Mouse (Mus musculus): ENCODE measurements around the gene Casq2. TPM values are rescaled to one million over a fixed set of nuclear protein-coding genes. Genes with fewer than 3 reads are reported as not detected.

The Casq2 gene
- polyA plus RNA-seq, 2 experiments = 0.88 to 0.89 TPM

GRCm38 (mm10) chr3:102142947-102143346, 56.7 kb downstream of the Casq2 start:
- no peaks in the 10 kb centered on the region for H3K36me3 ChIP-seq (replicated peaks; ENCODE audit: control insufficient read depth, insufficient read depth, low read depth)
- TF ChIP-seq CTCF (IDR thresholded peaks at IDR 0.05; ENCODE audit: low read depth) = no peak
- no peak for TF ChIP-seq EP300 (IDR thresholded peaks at IDR 0.05; ENCODE audit: low read depth)
- no peak for DNase-seq (ENCODE audit: low read depth in 3 of 3, low spot score in 3 of 3)
- no peak overlapping the region for H3K9ac ChIP-seq (replicated peaks)
- 87% methylated on average over 4 of the region's 4 CpGs for WGBS (ENCODE audit: insufficient replicate concordance)
- peak overlapping the region; percentile 93 for H3K27ac ChIP-seq
- peak overlapping the region; percentile 54 for H3K4me2 ChIP-seq (ENCODE audit: low read depth)
- H3K4me1 ChIP-seq (replicated peaks; ENCODE audit: control insufficient read depth in 2 of 2, insufficient read depth in 2 of 2, low read length in 1 of 2) = peaks cover 45 to 48% of the 10 kb centered on the region in 2 experiments
- ATAC-seq (ENCODE audit: insufficient read depth) = no peak
- no peaks in the 10 kb centered on the region for H3K9me3 ChIP-seq (ENCODE audit: control insufficient read depth, low read length)
- H3K27me3 ChIP-seq (ENCODE audit: control insufficient read depth, insufficient read depth, low read length) = no peaks in the 10 kb centered on the region
- H3K4me3 ChIP-seq (ENCODE audit: insufficient read depth in 1 of 2, low read depth in 2 of 2, low read length in 2 of 2) = no peak overlapping the region

GRCm38 (mm10) chr3:102143536-102143935, 57.3 kb downstream of the Casq2 start:
- ATAC-seq (ENCODE audit: insufficient read depth) (peak; percentile 74), DNase-seq (ENCODE audit: low read depth in 3 of 3, low spot score in 3 of 3) (peak; percentile 75 to 76 (median 76))
- H3K27ac ChIP-seq = peak overlapping the region; percentile 93
- H3K4me2 ChIP-seq (ENCODE audit: low read depth) = peak overlapping the region; percentile 54
- H3K9ac ChIP-seq (replicated peaks) = peak overlapping the region; percentile 47
- TF ChIP-seq EP300 (IDR thresholded peaks at IDR 0.05; ENCODE audit: low read depth) (peak; percentile 87), CTCF (IDR thresholded peaks at IDR 0.05; ENCODE audit: low read depth) (no peak)
- H3K36me3 ChIP-seq (replicated peaks; ENCODE audit: control insufficient read depth, insufficient read depth, low read depth) = no peaks in the 10 kb centered on the region
- H3K4me1 ChIP-seq (replicated peaks; ENCODE audit: control insufficient read depth in 2 of 2, insufficient read depth in 2 of 2, low read length in 1 of 2) = peaks cover 46 to 51% of the 10 kb centered on the region in 2 experiments
- no peak overlapping the region for H3K4me3 ChIP-seq (ENCODE audit: insufficient read depth in 1 of 2, low read depth in 2 of 2, low read length in 2 of 2)
- WGBS (ENCODE audit: insufficient replicate concordance) = 14% methylated on average over 3 of the region's 3 CpGs
- no peaks in the 10 kb centered on the region for H3K9me3 ChIP-seq (ENCODE audit: control insufficient read depth, low read length)
- no peaks in the 10 kb centered on the region for H3K27me3 ChIP-seq (ENCODE audit: control insufficient read depth, insufficient read depth, low read length)

DNA sequence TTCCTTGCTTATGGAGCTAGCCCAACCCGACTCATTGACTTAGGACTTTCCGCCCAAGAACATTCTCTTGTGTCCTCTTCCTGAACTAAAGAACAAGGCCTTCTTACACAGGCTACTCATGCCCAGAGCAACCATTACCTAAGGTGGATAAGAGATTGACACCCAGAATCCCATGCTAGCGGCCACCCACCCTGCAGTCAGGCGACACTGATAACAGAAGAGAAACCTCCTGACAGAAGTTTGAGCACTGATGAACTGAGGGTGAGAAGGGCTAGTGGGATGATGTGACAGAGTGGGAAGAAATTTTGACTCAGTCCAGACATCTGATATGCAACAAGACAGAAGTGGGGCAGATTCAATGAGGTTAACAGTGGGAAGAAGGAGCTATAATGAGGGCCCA, 58.2 kb downstream of the Casq2 start:
- peak; percentile 70 to 75 (median 73) for DNase-seq (ENCODE audit: low read depth in 3 of 3, low spot score in 3 of 3)

DNA sequence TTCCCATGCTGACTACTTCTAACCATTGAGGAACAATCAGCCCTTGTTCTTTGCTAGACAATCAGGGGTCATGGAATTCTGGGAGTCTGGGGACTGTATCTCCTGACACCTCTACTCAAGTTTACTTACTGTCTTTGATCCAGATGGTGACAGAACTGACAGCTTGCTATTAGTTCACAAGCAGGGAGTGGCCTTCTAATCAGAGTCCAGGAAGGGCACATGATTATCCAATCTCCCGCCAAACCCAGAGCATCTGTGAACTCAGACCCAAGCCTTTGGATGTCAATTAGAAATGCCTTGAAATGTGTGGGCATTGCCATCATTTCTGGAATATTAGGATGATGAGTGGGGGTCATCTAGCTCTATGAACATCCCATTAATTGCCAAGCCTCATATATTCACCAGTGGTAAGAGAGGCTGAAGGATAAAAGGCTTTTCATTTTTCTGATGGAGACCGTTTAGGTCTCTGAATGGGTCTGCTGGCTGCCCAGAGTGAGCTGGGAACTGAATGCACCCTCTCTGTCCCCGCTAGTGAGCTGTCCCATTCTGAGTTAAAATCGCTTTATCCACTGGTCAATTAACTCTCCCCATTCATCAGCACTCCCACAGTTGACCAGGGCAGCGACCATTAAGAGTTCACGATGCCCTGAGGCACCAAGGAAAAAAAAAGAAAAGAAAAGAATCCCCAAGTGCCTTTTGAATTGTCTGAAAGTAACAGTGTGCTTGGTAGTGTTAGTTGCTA, 59.6 kb downstream of the Casq2 start:
- DNase-seq (ENCODE audit: low read depth in 3 of 3, low spot score in 3 of 3) (peak in 2 of 3 experiments; percentile 58 to 63), ATAC-seq (ENCODE audit: insufficient read depth) (peak; percentile 32)
- 67% methylated on average over 6 of the region's 6 CpGs for WGBS (ENCODE audit: insufficient replicate concordance)
- no peaks in the 10 kb centered on the region for H3K36me3 ChIP-seq (replicated peaks; ENCODE audit: control insufficient read depth, insufficient read depth, low read depth)
- no peak for TF ChIP-seq CTCF (IDR thresholded peaks at IDR 0.05; ENCODE audit: low read depth)
- TF ChIP-seq EP300 (IDR thresholded peaks at IDR 0.05; ENCODE audit: low read depth) = peak; percentile 75
- no peaks in the 10 kb centered on the region for H3K27me3 ChIP-seq (ENCODE audit: control insufficient read depth, insufficient read depth, low read length)
- H3K4me2 ChIP-seq (ENCODE audit: low read depth) = peak overlapping the region; percentile 54
- H3K9me3 ChIP-seq (ENCODE audit: control insufficient read depth, low read length) = no peaks in the 10 kb centered on the region
- peaks cover 49 to 54% of the 10 kb centered on the region in 2 experiments for H3K4me1 ChIP-seq (replicated peaks; ENCODE audit: control insufficient read depth in 2 of 2, insufficient read depth in 2 of 2, low read length in 1 of 2)
- peak overlapping the region; percentile 40; the same call in 1 of the 2 replicates for H3K9ac ChIP-seq (replicated peaks)
- no peak overlapping the region for H3K4me3 ChIP-seq (ENCODE audit: insufficient read depth in 1 of 2, low read depth in 2 of 2, low read length in 2 of 2)
- peak overlapping the region; percentile 93 for H3K27ac ChIP-seq

More for the DNA sequence above, 58.2 kb downstream of the Casq2 start:
- H3K27me3 ChIP-seq (ENCODE audit: control insufficient read depth, insufficient read depth, low read length) = no peaks in the 10 kb centered on the region
- peak overlapping the region; percentile 48 for H3K9ac ChIP-seq (replicated peaks)
- ATAC-seq (ENCODE audit: insufficient read depth) = peak; percentile 88
- H3K9me3 ChIP-seq (ENCODE audit: control insufficient read depth, low read length) = no peaks in the 10 kb centered on the region
- no peaks in the 10 kb centered on the region for H3K36me3 ChIP-seq (replicated peaks; ENCODE audit: control insufficient read depth, insufficient read depth, low read depth)
- H3K4me3 ChIP-seq (ENCODE audit: insufficient read depth in 1 of 2, low read depth in 2 of 2, low read length in 2 of 2) = no peak overlapping the region
- peak; percentile 79 for TF ChIP-seq EP300 (IDR thresholded peaks at IDR 0.05; ENCODE audit: low read depth)
- TF ChIP-seq CTCF (IDR thresholded peaks at IDR 0.05; ENCODE audit: low read depth) = no peak
- H3K4me2 ChIP-seq (ENCODE audit: low read depth) = peak overlapping the region; percentile 54
- WGBS (ENCODE audit: insufficient replicate concordance) = 42% methylated on average over 4 of the region's 4 CpGs
- H3K27ac ChIP-seq = peak overlapping the region; percentile 93
- peaks cover 49 to 53% of the 10 kb centered on the region in 2 experiments for H3K4me1 ChIP-seq (replicated peaks; ENCODE audit: control insufficient read depth in 2 of 2, insufficient read depth in 2 of 2, low read length in 1 of 2)

DNA sequence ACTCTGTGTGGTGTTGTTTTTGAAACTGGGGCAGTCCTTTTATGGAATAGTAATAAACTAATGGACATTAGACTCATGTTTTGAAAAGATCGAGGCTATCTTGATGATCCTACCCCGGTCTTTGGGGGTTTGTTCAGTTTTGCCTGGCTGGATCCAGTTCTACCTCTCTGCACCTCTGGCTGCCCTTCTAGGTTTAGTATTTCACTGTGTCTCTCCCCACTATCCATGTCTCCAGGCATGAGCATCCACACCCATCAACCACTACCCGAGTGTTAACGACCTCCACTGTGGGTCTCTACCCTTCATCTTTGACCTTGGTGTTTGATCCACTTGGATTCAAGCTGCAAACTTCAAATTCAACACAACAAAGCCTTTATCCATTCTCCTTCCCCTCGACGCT, 60.2 kb downstream of the Casq2 start:
- Histone ChIP-seq H3K27me3 (ENCODE audit: control insufficient read depth, insufficient read depth, low read length) (no peaks in the 10 kb centered on the region), H3K9ac (replicated peaks) (no peak overlapping the region), H3K4me3 (ENCODE audit: insufficient read depth in 1 of 2, low read depth in 2 of 2, low read length in 2 of 2) (no peak overlapping the region), H3K4me2 (ENCODE audit: low read depth) (no peak overlapping the region), H3K9me3 (ENCODE audit: control insufficient read depth, low read length) (no peaks in the 10 kb centered on the region), H3K27ac (no peak overlapping the region), H3K36me3 (replicated peaks; ENCODE audit: control insufficient read depth, insufficient read depth, low read depth) (no peaks in the 10 kb centered on the region), H3K4me1 (replicated peaks; ENCODE audit: control insufficient read depth in 2 of 2, insufficient read depth in 2 of 2, low read length in 1 of 2) (peaks cover 49 to 54% of the 10 kb centered on the region in 2 experiments)
- no peak for TF ChIP-seq EP300 (IDR thresholded peaks at IDR 0.05; ENCODE audit: low read depth)
- no peak for TF ChIP-seq CTCF (IDR thresholded peaks at IDR 0.05; ENCODE audit: low read depth)
- 80% methylated on average over 6 of the region's 6 CpGs for WGBS (ENCODE audit: insufficient replicate concordance)
- no peak for ATAC-seq (ENCODE audit: insufficient read depth)
- DNase-seq (ENCODE audit: low read depth in 3 of 3, low spot score in 3 of 3) = no peak

Data from liver, embryonic 14.5 days (tissue).